Comparison of ENCODE assay signal across 8 mouse cellular contexts in the genomic region with DNA sequence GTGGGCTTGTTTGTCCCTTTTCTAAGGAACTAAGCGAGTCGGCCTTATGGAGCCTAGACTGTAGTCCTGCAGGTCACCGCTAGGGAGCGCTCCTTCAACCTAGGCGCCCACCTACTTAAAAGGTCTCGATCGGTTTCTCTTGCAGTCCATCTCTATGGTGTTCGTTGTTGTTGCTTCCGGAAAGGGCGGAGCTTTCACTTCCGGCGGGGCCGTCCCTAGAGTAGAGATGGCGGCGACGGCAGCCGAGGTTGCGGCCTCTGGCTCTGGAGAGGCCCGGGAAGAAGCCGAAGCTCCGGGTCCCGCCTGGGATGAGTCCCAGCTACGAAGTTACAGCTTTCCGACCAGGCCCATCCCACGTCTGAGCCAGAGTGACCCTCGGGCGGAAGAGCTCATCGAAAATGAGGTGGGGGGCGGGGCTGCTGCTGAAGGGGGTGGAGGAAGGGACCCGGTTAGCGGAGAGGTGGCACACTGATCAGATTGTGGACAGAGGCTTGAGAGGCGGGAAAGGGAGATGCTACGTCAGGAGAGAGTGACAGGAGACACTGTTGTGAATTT. TPM values are rescaled to one million over a fixed set of nuclear protein-coding genes. Genes with fewer than 3 reads are reported as not detected.
DNase-seq lines count a peak whose midpoint lies in the region; ATAC-seq lines count a peak whose summit lies in the region.

A gene (plus strand): TSS at position 199 of the 555 bp plus-strand sequence.

- H3K36me3 ChIP-seq in hindbrain, embryonic 16.5 days (ENCODE audit: control insufficient read depth, insufficient read depth, low read length): peaks cover 13% of the 10 kb centered on the region
- peaks cover 29% of the 10 kb centered on the region for H3K36me3 ChIP-seq in macrophage (ENCODE audit: inconsistent target)

- H3K4me1 ChIP-seq in hindbrain, embryonic 16.5 days (ENCODE audit: control insufficient read depth, insufficient read depth, low read depth, low read length): peaks cover 16% of the 10 kb centered on the region

- H3K4me3 ChIP-seq in hindbrain, embryonic 16.5 days (ENCODE audit: low read length): peak within 1 kb of the TSS; percentile 73
- peak within 1 kb of the TSS; percentile 72 for H3K4me3 ChIP-seq in macrophage (ENCODE audit: inconsistent target)

- peaks cover 21% of the 10 kb centered on the region for H3K79me2 ChIP-seq in macrophage (ENCODE audit: inconsistent target)

- no peaks in the 10 kb centered on the region for H3K9me3 ChIP-seq in hindbrain, embryonic 16.5 days (ENCODE audit: control insufficient read depth, low read length)

- ATAC-seq in hindbrain, embryonic 16.5 days: peak; percentile 98

- DNase-seq in WW6 (ENCODE audit: low read depth, low spot score): peak; percentile 90
- peak; percentile 85 to 95 for DNase-seq in cerebellum, postnatal 4 days (ENCODE audit: low spot score in 2 of 2)
- peak; percentile 97 for DNase-seq in gastrocnemius, adult 18-20 months (ENCODE audit: low spot score)
- DNase-seq in left cerebral cortex, adult 18-20 months (ENCODE audit: low spot score in 2 of 2): peak; percentile 94 to 96
- DNase-seq in right cerebral cortex, adult 18-20 months: peak; percentile 95
- peak; percentile 74 for DNase-seq in urinary bladder, postnatal 10 days (ENCODE audit: low spot score)

- WGBS in hindbrain, embryonic 16.5 days: under 1% methylated on average over 33 of the region's 33 CpGs
- WGBS in macrophage (ENCODE audit: missing documents): under 1% methylated on average over 33 of the region's 33 CpGs

- peak within 1 kb of the TSS; percentile 88 for H3K4me2 ChIP-seq in hindbrain, embryonic 16.5 days (ENCODE audit: low read length)

- no peaks in the 10 kb centered on the region; the same call in 1 of the 2 replicates for H3K27me3 ChIP-seq in hindbrain, embryonic 16.5 days (replicated peaks; ENCODE audit: control insufficient read depth, insufficient read depth, low read length)

- peak within 1 kb of the TSS; percentile 73 for H3K9ac ChIP-seq in hindbrain, embryonic 16.5 days (ENCODE audit: low read depth, low read length)

- H3K27ac ChIP-seq in hindbrain, embryonic 16.5 days (ENCODE audit: low read depth, low read length): peak within 1 kb of the TSS; percentile 75
- peak within 1 kb of the TSS; percentile 57 for H3K27ac ChIP-seq in macrophage

RNA-seq across cellular contexts. Expression of the gene that starts here (rescaled TPM):
- 100 to 1,000 TPM; 120 to 121 TPM for total RNA-seq in gastrocnemius, adult 18-20 months (2021)
- polyA plus RNA-seq in hindbrain, embryonic 16.5 days (2015; fragmentation: Nextera tagmentation; extraction: Ambion mirVana): 21.9 and 25.1 TPM in 2 replicates
- total RNA-seq in left cerebral cortex, adult 18-20 months (2021): 10 to 100 TPM; 33.5 to 34.2 TPM
- total RNA-seq in macrophage (2018; cell fraction: chromatin; rRNA removed): 10 to 100 TPM; 18.8 to 47.6 (median 34.1) TPM
- total RNA-seq in macrophage (2018; cell fraction: cytosol; rRNA removed): 10 to 100 TPM; 10.8 to 21.6 (median 14.7) TPM
- total RNA-seq in macrophage (2018; cell fraction: nucleus; rRNA removed): 10 to 100 TPM; 19.6 to 52.7 (median 28.3) TPM
- 11.8 to 14.4 TPM (median 14.4 TPM) in 3 replicates for polyA plus RNA-seq in macrophage (2018)

Comparison
In these comparisons a context has a peak if more than half of its experiments do, and no peak if none do; other contexts are left out.
1. Peak in every context shown above with its lines: DNase-seq, ATAC-seq, H3K4me3 ChIP-seq and H3K27ac ChIP-seq.